ENCODE assay signal across 8 mouse cellular contexts in the genomic region with DNA sequence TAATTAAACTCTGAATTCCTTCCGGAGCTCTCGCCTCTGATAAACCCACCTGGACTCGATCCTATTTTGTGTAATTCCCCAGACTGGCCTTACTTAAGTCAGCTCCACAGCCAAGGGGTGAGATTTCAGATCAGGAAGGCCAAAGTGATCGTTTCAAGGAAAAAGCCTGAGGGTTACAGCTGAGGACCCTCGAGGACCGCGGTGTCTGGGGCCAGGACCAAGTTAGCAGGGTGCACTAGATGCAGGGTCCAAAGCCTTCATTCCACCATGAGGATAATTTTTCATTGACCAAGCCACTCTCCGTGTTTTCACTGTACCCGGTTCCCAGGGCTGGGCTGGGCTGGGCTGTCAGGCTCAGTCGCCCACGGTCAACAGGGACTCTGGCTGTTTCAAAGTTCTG. TPM values are rescaled to one million over a fixed set of nuclear protein-coding genes. Genes with fewer than 3 reads are reported as not detected.
A peak's percentile ranks its signal among the peaks of the same experiment; 100 is the strongest.
DNase-seq lines count a peak whose midpoint lies in the region; ATAC-seq and TF ChIP-seq lines count a peak whose summit lies in the region.

No protein-coding gene starts in this region.

- WGBS in hindbrain, embryonic 15.5 days = 1% methylated on average over 11 of the region's 11 CpGs

- intact Hi-C loops in gastrocnemius, adult 2 months (cut with DNase I) = loop anchor here (5.0 to 10.0 kb wide), 2 partner anchors 106 to 919 kb away; no protein-coding TSS in a partner anchor

- TF ChIP-seq CTCF in gastrocnemius, adult 2 months (IDR thresholded peaks at IDR 0.05) = no peak

- DNase-seq in ZHBTc4 (ENCODE audit: low read depth, low spot score) = peak; percentile 82
- DNase-seq in cerebellum, postnatal 36 days = peak; percentile 69 to 76
- DNase-seq in gastrocnemius, adult 2 months = peak; percentile 82
- DNase-seq in left cerebral cortex, adult 11 months (ENCODE audit: low spot score) = peak; percentile 64
- DNase-seq in lung, postnatal 25 days (ENCODE audit: low spot score) = peak; percentile 79
- peak; percentile 46 for DNase-seq in retina, postnatal 7 days (ENCODE audit: low read depth, low spot score)
- DNase-seq in urinary bladder, postnatal 4 days (ENCODE audit: low spot score in 2 of 2) = peak; percentile 70 to 74

- peak overlapping the region; percentile 89 for H3K4me2 ChIP-seq in hindbrain, embryonic 15.5 days

- H3K9ac ChIP-seq in hindbrain, embryonic 15.5 days = peak overlapping the region; percentile 80

- no peaks in the 10 kb centered on the region for H3K27me3 ChIP-seq in hindbrain, embryonic 15.5 days

- ATAC-seq in hindbrain, embryonic 15.5 days (ENCODE audit: low FRiP score, low read depth) = peak; percentile 32

- peak overlapping the region; percentile 89 for H3K4me3 ChIP-seq in gastrocnemius, adult 2 months
- H3K4me3 ChIP-seq in hindbrain, embryonic 15.5 days = peak overlapping the region; percentile 76

- no peaks in the 10 kb centered on the region for H3K36me3 ChIP-seq in hindbrain, embryonic 15.5 days

- H3K27ac ChIP-seq in gastrocnemius, adult 2 months = peak overlapping the region; percentile 92
- H3K27ac ChIP-seq in hindbrain, embryonic 15.5 days (replicated peaks) = peak overlapping the region; percentile 91; the same call in 1 of the 2 replicates

- H3K9me3 ChIP-seq in hindbrain, embryonic 15.5 days = no peaks in the 10 kb centered on the region

- peaks cover 41% of the 10 kb centered on the region for H3K4me1 ChIP-seq in hindbrain, embryonic 15.5 days (replicated peaks)

RNA-seq across cellular contexts. Expression of a gene that starts 0.6 kb away (rescaled TPM):
- total RNA-seq in gastrocnemius, adult 2 months (2021) = 1 to 10 TPM; 2.9 to 4.8 TPM
- polyA plus RNA-seq in hindbrain, embryonic 15.5 days (2015; fragmentation: Nextera tagmentation; extraction: Ambion mirVana) = 19.2 and 21.1 TPM in 2 replicates

Comparison
In these comparisons a context has a peak if more than half of its experiments do, and no peak if none do; other contexts are left out.
1. Peak in every context shown above with its lines: DNase-seq, ATAC-seq, H3K4me3 ChIP-seq and H3K27ac ChIP-seq.